Mouse (Mus musculus) large intestine, adult 2 months (tissue): ENCODE data around the gene Tbxas1. TPM values are rescaled to one million over a fixed set of nuclear protein-coding genes. Genes with fewer than 3 reads are reported as not detected.

Experiments used
- DNase-seq: peaks from one replicate; pipeline ENCODE4 v3.0.0-alpha.2; 2012; ENCODE audit warnings: low read depth, low spot score
- WGBS: fragments of 180-500 bp; shearing (Covaris S2); methylation state at CpG from one replicate; pipeline ENCODE4 v1.1.7; 2018; 5-methylcytosine and 5-hydroxymethylcytosine counted together
- polyA plus RNA-seq: library from polyadenylated mRNA; depleted of rRNA; stranded (reverse); fragments of >200 nt; gene quantifications from 2 replicates; pipeline ENCODE4 v1.2.3, GENCODE M21; 2012

Tbxas1 gene
- polyA plus RNA-seq, 1 experiment: 3.0 TPM

DNA sequence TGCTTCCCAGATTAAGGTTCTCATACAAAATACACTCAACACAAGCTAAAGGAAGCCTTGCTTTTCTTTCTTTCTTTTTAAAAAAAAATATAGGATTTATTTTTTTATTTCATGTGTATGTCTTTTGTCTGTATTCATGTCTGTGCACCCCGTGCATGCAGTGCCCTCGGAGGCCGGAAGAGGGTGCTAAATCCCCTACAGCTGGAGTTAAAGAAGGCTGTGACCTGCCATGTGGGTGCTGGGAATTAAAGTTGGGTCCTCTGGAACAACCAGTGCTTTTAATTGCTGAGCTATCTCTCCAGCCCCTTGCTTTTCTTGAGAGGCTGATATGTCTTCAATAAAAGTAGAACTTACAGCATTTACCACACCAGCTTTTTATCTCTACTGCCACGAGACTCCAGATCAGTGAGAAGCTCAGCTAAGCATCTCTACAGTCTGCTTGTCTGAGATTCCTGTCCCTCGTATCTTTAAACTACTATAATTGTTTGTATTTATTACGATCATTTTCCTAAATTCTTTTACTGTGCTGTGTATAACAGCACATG, 24.4 kb upstream of the Tbxas1 start:
- 93% methylated on average over 6 of the region's 6 CpGs for WGBS

DNA sequence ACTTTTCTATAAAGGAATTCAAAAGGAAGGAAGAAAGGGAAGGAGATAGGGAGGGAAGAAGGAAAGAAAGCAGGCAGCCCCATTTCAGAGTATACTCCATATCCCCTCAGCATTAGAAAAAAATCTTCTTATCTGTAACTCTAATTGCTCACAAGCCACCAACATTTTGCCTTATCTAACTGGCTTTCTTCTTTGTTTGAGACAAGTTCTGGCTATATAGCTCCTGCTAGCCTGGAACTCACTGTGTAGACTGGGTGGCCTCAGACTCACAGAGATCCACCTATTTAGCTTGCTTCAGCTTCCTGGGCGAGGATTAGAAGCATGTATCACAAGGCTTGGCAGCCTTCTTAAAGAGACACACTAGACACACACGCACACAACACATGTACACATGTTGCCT, 23.5 kb upstream of the Tbxas1 start:
- WGBS: 52% methylated on average over 2 of the region's 2 CpGs

More for the DNA sequence above, 24.4 kb upstream of the Tbxas1 start:
- DNase-seq: no peak

DNA sequence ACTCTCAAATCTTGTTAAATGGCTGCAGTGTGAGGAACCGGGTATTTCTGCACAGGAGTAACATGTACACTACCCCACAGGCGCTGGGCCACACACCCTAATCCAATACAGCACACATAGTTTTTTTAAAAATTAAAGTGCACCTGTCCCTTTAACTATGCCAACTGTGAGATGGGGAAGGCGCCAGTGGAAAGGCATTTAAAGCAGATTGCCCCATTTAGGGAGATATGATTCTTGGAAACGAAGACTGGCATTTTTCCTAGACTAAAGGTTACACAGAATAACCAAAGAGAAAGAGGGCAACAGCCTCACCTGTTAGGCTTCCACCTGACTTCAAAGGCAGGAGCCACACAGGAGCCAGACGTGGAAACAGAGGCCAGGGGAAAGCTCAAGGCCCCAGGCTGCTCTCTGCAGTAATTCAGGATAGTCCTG, 21.6 kb upstream of the Tbxas1 start:
- DNase-seq: no peak
- WGBS: 35% methylated on average over 5 of the region's 5 CpGs

More for the DNA sequence above, 23.5 kb upstream of the Tbxas1 start:
- DNase-seq: no peak

DNA sequence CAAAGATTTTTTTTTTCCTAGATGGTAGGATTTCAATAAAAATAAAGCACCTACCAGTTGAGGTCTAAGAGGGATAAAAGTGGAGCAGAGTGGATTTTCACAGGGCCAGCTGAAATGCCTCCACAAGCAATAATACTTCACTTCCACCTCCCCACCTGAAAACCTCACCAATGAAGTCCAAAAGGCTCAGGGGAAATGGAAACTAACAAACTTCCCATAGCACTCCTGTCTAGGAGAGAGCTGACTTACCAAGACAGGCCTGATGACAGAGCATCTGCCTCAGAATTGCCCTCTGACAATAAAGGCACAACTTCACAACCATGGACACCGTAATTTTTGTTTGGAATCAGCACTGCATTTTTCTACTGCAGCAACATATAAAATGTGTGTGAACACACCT, 15.4 kb upstream of the Tbxas1 start:
- DNase-seq: no peak
- WGBS: 71% methylated on average over 1 of the region's 1 CpGs

DNA sequence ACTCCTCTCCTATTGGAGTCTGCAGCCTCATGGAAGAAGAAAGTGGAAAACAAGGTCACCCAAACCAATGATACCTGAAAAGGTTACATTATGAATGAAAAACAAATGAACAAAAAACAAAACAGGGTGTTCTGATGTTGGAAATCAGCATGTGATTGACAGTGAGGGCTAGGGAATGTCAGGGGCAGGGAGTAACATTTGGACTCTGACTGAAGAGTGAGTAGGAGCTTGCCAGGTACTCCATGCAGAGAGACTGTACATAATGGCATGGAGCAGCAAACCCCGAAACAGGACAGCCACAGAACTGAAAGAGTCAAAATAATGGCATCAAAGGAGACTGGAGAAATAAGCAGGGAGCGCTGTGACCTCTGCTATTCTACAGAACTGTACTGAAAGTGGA, 14.9 kb upstream of the Tbxas1 start:
- no peak for DNase-seq
- 92% methylated on average over 2 of the region's 2 CpGs for WGBS

DNA sequence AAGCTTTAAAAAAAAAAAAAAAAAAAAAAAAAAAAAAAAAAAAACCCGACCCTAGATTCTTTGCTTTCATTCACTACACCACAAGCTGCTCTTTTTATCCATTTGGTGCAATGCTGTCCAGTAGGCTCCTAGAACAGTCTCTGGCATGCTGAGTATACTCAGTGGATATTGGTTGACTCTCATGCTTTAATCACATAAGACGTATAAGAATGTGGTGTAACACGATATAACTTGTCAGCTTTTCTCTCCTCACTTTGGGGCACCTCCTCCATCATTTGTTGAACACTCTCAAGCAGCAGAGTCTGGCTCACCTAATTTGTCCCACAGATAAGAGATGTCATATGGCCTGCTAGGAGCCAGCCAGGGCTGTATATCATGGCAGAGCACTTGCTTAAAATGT, 11.6 kb upstream of the Tbxas1 start:
- 67% methylated on average over 3 of the region's 3 CpGs for WGBS

DNA sequence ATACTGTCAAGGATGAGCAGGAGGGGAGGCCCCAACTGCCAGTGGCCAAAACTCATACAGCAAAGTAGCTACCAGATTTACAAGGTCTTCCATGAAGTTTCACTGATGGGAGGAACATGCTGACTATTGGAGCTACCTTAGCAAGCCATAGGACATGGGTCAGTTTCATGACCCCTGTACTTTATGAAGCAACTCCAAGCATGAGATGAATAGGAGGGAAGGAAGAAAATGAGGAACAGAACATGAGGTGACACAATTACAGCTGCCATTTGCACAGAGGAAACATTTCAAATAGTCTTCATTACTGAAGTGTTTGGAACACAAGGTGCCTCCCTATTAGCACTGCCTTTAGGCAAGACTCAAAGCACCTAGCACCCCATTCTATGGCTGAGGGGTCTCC, 9.4 kb upstream of the Tbxas1 start:
- no peak for DNase-seq

More for the DNA sequence above, 11.6 kb upstream of the Tbxas1 start:
- no peak for DNase-seq

DNA sequence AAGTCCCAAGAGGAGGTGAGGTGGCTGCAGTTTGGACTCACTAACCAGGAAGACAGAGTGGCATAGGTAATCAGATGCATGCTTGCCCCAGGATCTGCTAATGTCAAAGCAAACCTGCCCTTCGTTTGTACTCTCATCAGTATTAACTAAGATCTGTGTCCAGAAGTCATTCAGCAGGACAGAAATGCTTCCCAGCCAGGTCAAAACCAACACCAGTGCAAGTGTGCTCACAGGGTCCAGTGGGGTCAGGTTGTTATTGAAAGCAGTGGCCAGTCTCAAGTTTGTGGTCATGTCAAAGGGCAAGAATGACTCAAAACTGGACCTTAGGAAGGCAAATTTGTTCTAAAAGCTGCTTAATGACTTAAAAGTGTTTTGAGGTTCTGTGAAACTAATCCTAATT, 8.8 kb upstream of the Tbxas1 start:
- WGBS: 79% methylated on average over 1 of the region's 1 CpGs
- DNase-seq: no peak

DNA sequence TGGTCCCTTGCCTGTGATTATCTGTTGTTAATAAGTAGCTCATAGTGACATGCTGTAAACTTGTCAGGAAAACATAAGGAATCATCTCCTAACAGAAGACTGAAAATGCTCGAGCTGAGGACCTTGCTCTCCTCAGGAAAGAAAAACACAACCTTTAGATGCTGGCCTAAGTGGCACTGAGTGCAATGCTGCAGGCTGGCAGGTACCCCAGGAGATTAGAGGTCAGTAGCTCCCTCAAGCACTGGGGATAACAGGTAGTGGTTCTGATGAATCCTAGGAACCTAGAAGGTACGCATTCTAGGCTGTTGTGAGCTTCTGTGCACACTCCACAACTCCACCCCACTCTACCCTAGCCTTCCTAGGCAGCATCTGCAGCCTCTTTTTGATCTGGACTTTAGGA, 8.4 kb upstream of the Tbxas1 start:
- WGBS: 54% methylated on average over 2 of the region's 2 CpGs
- no peak for DNase-seq

DNA sequence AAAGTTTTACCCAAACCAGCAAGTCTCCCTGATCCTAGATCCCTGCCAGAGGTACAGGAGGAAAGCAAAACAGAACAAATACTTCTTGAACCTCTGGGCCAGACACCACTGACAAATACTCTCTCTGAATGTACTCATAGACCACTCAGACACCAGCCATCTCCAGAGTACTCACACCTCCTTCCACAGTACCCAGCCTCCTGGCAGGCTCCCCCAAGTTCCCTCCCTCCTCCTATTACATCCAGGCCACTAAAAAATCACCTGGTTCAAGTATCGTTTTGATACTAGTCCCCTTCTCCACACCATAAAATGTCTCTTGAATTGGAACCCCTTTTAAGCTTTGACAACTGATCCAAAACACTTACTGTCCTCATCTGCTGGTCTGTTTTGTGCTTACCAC, 7.9 kb upstream of the Tbxas1 start:
- DNase-seq: no peak

DNA sequence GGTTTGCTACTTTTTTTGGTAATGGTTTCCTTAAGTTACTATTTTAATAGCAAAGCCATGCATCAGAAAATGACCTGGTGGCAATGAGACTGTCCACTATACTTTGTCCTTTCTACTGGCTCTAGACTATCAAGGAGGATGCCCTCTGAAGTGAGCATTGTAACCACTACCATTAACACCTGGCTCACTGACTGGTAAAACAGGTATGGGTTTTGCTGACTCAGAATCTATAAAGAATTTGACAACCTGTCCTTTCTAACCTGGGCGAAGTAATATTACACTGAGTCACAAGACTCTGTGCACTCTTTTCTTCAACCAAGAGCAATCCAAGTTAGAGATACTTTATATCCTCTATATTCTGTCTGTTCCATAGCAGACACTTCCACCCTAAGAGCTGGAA, 6.2 kb upstream of the Tbxas1 start:
- 43% methylated on average over 1 of the region's 1 CpGs for WGBS
- no peak for DNase-seq

More for the DNA sequence above, 7.9 kb upstream of the Tbxas1 start:
- WGBS: 30% methylated on average over 1 of the region's 1 CpGs

DNA sequence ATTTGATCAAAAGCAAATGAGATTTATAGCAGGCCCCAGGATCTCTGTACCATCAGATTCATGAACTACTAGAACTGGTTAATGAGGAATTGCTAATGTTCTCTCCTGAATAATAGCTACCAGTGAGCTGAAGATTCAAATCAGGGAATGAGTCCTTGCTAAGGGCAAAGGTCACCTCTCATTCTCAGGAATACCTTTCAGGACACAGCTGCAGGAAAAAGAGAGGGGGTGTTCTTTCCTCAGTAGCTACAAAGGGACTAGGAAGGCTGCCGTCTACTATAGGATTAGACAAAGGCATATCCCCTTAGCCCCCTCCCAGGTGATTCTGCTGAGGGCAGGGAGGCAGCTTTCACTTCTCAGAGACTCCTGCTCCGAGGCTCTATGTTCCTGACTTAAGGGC, 5.1 kb upstream of the Tbxas1 start:
- WGBS: 53% methylated on average over 2 of the region's 2 CpGs
- DNase-seq: no peak

DNA sequence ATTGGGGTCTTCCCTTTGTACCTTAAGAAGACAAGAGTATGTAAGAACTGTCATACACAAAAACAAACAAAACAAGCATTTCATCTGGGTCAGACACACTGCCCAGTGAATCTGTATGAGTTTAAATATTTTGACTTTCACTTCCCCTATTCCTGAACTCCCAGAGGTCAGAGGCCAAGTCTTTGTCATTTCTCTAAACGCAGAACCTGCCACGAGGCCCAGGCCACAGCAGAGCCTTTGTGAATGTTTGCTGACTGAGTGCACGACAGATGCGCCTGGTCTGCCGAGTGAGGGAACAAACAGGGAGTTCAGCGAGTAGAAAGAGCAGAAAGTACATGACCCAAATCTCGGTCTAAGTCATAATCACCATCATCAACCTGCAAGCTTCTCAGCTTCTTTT, 4.2 kb upstream of the Tbxas1 start:
- 45% methylated on average over 7 of the region's 7 CpGs for WGBS
- DNase-seq: no peak

DNA sequence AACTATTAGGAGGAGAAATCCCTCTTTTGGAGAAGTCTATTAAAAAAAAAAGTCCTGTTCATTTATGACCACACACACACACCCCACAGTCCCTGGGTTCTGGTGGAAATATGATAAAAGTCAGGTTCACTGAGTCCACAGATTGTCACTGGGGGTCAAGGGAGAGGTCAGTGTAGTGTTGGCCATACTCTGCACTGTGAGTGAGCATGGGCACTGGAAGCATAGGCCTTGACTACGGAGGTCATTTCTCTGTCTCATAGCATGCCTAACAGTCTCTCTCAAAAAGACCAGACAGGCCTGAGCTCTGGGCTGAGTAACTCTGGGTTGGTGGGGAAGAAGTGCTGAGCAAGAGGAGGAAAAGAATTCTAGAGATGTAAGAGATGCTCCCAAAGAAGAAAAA, 1.9 kb upstream of the Tbxas1 start:
- 79% methylated on average over 1 of the region's 1 CpGs for WGBS
- DNase-seq: no peak

DNA sequence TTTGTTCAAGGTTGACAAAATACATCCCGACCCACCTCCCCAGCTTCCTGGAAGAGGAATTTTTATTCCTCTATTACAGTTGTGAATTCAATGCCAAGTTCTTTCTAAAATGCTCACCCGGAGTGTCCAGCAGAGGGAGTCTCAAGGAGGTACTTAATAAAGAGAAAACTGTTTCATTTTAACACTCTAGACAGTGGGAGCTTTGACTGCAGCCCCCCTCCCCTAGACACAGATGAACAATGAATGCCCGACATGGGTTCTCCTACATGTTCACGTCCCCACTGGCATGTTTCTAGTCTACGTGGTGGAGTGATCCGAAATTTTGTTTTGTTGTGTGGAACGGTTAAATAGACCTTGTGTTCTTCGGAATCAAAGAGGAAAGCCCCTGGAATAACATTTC, 1.2 kb upstream of the Tbxas1 start:
- WGBS: 2% methylated on average over 8 of the region's 8 CpGs
- DNase-seq: no peak

DNA sequence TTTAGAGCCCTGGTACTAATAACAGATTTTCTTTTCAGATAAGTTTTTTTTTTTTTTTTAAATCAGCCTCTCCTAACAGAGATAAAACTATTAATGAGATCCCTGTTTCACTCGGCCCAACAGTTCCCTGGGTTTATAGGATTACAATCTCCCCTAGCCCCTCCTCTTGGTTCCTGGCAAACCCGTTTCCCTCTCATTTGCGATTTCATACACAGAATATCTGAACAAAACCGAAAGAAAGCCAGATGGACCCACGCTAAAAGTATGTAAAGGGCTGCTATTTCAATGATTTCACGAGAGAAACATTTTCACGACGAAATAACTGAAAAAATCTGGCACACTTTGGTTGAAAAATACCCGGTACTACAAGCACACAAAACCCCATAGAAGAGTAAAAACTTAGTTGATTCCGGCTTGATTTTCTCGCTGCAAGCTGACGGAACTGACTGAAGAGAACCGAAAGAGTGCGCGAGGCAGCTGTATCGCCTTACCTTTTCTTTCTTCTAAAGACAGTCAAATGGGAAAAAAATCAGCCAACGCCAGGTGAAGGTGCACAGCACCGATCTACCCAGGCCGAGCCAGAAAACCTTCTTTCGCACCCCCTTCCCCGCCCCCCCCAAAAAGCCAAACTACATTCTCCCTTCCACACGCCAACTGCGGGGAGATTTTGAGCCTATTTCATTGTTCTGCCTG, 493 bp upstream of the Tbxas1 start:
- DNase-seq: no peak
- WGBS: under 1% methylated on average over 23 of the region's 23 CpGs

DNA sequence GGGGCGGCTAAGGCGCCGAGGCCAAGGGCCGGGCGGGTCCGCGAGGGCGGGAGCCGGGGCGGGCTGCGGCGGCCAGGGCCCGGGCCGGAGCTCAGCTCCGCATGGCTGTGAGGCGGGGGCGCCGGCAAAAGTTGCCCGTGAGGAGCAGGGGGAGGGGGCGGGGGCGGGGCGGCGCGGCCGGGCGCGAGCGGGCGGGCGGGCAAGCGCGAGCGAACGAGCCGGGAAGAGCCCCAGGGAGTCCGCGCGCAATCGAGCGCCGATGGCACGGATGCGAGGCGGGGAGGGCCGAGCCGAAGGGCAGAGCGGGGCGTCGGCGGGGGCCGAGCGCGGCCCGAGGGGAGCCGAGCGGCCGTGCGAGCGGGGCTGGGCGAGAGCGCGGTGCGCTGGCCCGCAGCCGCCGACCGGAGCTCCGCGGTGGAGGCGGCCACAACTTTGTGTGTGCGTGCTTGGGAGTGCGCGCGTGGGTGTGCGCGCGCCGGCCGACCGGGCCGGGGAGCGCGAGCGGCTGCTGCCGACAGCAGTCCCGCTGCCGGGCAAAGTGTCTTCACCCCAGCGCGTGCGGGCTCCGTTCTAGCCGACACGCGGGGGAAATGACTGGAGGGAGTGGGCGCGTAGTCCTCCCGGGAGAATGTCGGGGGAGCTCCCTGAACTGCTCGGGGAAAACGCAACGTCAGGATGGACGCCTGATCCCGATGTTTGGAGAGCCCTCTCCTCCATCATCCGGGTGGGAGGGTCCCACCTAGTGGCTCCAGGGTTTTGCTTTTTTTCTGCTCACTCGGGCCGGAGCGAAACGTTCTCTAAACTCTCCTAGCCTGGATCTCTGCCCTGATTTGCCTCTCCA, 1.1 kb downstream of the Tbxas1 start, which contains the start of gene Hipk2:
TSS of gene Hipk2 (minus strand) at position 95 of the 841 bp plus-strand sequence.
- under 1% methylated on average over 103 of the region's 108 CpGs for WGBS
- DNase-seq: no peak

DNA sequence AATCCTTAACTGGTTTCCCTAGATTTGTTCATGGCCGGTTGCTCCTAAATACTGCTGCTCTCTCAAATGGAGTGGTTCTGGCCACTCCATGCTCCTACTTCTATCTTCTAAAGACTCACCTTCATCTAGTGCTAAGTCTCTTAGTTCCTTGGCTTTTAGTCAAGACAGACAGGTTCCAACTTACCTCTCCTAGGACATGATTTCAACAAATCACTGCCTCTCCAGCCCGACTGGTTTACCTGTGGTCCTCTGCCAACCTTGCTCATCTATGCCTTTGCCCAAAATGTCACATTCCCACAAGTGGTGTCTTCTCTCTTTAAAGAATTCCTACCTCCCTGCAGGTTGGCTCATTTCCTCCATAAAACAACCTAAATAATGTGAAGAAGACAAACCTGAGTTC, 2.5 kb downstream of the Tbxas1 start:
- WGBS: 97% methylated on average over 2 of the region's 2 CpGs
- no peak for DNase-seq

DNA sequence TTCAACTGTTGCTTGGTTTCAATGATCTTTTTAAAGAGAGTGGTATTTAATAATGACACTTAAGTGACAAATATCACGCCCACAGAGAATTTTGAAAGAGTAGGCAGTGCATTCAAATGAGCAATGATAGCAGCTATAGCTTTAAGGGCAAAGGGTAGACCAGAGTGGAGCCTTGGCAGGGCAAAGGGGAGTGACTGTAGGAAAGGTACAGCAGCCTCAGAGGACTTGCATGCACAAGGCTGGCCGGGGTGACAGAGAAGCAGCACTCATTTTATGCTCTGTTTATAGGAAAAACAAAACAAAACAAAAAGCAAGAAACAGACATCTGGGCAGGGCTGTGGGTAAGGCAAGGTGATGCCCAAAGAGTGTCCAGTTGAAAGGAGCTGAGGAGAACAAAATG, 6.3 kb downstream of the Tbxas1 start:
- no peak for DNase-seq
- WGBS: 34% methylated on average over 2 of the region's 2 CpGs

DNA sequence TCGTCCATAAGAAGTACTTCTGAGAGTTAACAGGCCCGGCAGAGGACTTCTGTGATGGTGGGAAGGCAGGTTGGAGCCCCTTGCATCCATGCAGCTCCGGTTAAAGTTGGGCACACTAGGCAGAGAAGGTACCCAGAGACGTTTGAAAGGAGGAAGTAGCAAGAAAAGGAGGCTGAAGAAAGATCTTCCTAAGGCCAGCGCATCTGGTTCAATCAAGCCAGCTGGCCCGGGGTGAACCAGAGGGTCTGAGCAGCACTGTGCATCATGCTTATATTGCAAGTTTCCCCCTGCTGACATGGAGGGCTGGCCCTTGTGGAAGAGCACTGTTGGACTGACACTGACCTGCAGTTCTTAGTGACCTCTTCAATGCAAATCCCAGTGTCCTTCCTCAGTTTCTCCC, 6.8 kb downstream of the Tbxas1 start:
- DNase-seq: no peak
- 37% methylated on average over 6 of the region's 6 CpGs for WGBS

DNA sequence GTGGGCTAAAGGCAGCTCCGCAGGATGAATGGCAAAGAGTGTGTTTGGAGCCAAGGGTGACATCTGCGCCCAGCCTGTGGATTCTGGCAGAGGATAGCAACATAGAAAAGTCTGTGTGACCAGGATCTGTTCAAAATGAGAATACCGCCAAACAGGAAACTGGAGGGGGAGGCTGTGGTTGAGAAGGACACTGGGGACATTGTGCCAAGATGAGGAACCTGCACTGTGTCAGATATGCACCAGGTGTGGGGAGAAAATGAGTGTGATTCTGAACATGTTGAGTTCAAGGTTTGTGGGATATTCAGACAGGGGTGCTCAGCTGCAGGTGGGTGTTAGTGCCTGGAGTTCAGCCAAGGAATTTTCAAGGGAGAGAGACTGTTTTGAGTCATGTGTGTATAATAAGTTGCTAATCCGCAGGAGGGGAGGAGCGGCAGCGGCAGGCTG, 7.5 kb downstream of the Tbxas1 start:
- no peak for DNase-seq
- WGBS: 23% methylated on average over 6 of the region's 6 CpGs
